Mouse (Mus musculus): ENCODE data around the gene Lypla2.
A peak's percentile ranks its signal among the peaks of the same experiment; 100 is the strongest.

Lypla2 gene

GRCm38 (mm10) chr4:135924418-135924817 lies 48.0 kb downstream of the Lypla2 start:
- ATAC-seq (ENCODE audit: insufficient number of reproducible peaks, low FRiP score, low TSS enrichment): no peak

DNA sequence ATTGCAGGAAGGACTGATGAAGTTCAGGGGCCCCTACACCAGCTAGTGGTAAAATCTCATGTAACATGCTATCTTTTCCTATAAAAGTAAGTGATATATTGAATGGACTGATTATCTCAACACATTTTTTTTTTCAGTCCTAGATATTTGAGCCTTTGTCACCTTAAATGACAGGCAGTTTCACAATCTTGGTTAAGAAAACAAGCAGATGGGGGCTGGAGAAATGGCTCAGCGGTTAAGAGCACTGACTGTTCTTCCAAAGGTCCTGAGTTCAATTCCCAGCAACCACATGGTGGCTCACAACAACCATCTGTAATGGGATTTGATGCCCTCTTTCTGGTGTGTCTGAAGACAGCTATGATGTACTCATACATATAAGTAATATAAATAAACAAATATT lies 50.2 kb downstream of the Lypla2 start:
- ATAC-seq (ENCODE audit: insufficient number of reproducible peaks, low FRiP score, low TSS enrichment): no peak

DNA sequence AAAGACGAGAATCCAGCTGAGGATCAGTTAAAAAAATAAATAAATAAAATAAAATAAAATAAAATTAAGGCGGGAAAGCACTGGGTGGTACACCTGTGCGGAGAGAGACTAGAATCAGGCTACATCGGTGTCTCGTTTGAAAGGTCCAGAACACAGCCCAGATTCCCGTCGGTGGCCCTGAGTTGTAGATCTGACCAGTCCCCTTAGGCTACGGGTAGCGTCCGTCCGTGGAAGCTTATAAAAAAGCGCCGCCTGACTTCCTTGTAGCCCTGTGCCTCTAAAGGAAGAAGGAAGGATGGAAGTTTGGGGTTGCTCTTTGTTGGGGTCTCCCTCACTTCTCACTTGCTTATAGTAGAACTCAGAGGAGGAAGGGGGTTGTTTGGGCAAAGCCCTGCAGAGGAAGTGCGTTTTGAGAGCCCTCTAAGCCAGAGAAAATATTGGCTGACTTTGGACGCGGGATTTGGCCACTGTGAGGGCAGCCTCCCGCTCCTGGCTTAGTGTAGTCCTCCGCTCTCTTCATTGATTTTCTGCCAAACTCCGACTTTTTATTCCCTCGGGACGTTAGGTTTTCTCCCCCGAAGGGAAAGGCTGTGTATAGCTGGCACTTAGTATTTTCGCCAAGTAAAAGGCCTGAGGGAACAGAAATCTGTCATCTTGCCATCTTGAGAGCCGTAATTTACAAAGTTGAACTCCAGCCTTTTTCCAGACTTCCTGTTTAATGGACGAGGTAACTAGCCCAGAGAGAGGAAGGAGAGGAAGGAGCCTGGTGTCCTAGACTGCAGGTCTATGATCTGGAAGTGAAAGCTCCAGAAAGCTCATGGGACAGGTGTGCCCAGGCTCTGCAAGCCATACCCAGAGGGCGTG lies 50.9 kb downstream of the Lypla2 start:
- no peak for ATAC-seq (ENCODE audit: insufficient number of reproducible peaks, low FRiP score, low TSS enrichment)

DNA sequence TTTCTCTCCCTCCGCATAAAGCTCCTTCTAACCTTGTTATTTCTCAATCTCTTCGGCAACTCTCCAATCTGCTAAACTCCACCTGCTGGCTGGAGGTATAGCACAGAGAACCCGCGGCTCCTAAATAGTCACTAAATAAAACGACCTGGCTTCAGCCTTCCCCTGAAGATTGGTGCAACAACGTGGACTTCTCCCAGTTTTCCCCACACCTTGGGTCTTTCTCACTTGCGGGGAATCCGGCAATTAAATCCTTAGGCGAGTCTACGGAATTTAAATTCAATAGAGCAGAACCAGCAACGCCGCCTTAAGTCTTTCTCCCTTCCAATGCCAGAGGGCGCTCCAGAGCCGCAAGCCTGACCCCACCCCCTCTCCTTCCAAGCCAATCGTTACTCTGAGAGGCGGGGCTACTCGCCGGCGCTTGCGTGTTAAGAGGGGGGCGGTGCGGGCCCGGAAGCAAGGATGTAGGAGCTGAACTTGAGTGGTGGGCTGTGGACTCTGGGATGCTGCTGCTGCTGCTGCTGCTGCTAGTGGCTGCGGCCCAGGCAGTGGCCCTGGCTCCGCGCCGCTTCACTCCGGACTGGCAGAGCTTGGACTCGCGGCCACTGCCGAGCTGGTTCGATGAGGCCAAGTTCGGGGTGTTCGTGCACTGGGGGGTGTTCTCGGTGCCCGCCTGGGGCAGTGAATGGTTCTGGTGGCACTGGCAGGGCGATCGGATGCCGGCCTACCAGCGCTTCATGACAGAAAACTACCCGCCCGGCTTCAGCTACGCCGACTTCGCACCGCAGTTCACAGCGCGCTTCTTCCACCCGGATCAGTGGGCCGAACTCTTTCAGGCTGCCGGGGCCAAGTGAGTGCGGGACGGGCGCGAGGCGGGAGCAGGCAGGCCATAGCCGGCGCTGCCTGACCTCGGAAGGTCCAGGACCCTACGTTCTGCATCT lies 51.9 kb downstream of the Lypla2 start, which contains the start of gene Fuca1:
Fuca1 (plus strand) TSS at position 432 of the 938 bp plus-strand sequence.
- ATAC-seq (ENCODE audit: insufficient number of reproducible peaks, low FRiP score, low TSS enrichment): peak; percentile 92

DNA sequence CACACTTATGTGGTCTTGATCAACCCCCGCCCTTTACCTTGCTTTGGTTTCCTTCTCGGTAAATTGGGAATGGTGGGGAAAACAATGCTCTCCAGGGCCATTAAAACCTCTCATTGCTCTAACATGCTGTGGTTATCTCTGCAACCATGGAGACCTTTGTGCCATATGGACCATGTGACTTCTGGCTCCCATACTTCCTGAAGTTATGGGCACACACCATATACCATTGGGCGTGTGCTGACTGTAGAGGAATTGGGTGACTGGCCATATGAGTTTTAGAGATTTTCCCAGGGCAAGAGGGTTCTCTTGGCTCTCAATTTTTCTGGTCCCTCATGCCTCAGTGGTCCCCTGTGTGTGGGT lies 53.2 kb downstream of the Lypla2 start:
- no peak for ATAC-seq (ENCODE audit: insufficient number of reproducible peaks, low FRiP score, low TSS enrichment)

GRCm38 (mm10) chr4:135918635-135919279 lies 53.7 kb downstream of the Lypla2 start:
- no peak for ATAC-seq (ENCODE audit: insufficient number of reproducible peaks, low FRiP score, low TSS enrichment)
